Mouse (Mus musculus): Measurements from ENCODE around the gene Oxsr1.

DNA sequence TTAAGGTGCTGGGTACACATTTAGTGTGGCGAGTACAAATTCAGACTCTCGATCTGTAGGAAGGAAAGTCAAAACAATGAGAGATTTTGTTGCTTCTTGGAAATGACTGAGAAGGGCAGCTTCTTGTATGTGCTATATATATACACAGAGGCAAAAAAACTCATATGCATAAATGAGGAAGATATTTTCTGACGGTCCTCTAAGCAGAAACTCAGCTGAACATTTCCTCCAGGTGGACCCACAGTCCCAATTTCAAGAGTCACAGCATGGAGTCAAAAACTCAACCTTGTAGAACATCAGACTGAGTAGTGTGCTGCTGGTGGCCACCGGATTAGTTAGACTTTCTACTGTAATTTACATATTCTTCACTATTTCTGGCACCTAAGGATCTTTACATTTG lies 59.2 kb downstream of the Oxsr1 start:
- TF ChIP-seq MYOD1 (IDR thresholded peaks at IDR 0.05; ENCODE audit: control insufficient read depth in 1 of 3, insufficient read length in 2 of 3, low read depth in 2 of 3) (no peak), POLR2AphosphoS2 (IDR thresholded peaks at IDR 0.05; ENCODE audit: insufficient read length, low read depth) (no peak), SRF (IDR thresholded peaks at IDR 0.05; ENCODE audit: control insufficient read depth, insufficient read length, low read depth) (no peak)

Data from myocyte (in vitro differentiated cells).